Mouse (Mus musculus): ENCODE results near the gene Apobec3.

The Apobec3 gene

DNA sequence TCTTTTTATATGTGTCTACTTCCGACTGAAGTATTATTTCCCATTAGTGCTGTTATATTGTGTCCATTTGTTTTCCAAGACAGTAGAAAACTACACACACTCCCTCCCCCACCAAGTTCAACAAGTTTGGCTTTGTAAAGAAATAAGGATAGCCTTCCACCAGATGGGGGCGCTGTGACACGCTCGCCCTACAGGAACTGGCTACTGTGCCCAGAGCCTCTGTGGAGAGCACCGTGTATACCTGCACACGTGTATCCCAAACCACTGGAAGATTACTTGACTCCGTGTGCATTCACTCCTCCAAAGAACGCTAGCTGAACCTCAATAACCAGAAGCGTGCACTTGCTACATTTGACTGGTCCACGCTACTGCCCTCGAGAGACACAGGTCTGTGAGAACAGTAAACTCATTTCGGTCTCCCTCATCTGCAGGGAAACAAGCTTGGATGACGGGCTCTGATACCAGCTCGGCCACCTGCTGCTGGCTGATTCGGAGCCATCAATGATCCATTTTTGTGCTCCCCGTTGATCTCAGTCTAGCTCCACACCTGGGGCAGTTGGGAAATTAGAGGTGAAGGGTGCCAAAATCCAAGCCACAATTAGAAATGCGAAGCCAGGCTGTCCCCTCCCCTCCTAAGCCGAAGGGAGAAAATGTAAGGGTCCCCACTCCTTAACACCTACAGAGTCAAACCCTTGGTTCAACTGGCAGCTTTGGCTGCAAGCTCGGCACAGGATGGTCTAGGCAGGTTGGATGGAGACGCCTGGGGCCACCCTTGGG is at the start of gene Apobec3:
Apobec3 (plus strand) TSS at position 224 of the 777 bp plus-strand sequence.
- POLR2A ChIA-PET = interaction anchor here (0.5 to 21.8 kb wide), 85 partner anchors 8 to 365 kb away, joined by 3 to 271 read pairs (median 5); partner anchors contain the start of genes Cbx7 (in 2 of the 4), Atf4 (in 1 of the 4), Gtpbp1 (in 1 of the 4) and Npcd (in 1 of the 4)
- CTCF ChIA-PET = interaction anchor here (0.6 to 3.1 kb wide), 52 partner anchors 8 to 1057 kb away, joined by 3 to 22 read pairs (median 4); partner anchors contain the start of genes Cbx6 (in 1 of the 4), Cby1 (in 1 of the 4), Fam227a (in 1 of the 4) and Npcd (in 1 of the 4)

DNA sequence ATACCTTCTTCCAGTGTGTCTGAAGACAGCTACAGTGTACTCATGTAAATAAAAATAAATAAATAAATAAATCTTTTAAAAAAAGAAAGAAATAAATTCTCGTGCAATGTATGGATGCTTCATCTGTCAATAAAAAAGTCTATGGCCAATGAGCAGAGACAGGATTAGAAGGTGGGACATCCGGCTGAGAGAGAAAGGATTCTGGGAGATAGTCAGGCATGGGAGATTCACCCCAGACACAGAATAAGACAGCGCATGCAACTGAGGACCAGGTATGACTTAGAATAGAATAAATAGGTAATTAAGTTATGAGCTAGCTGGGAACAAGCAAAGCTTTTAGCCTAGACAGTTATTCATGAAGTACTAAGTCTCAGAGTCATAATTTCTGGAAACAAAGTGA is 48.5 kb upstream of the Apobec3 start:
- ChIA-PET CTCF (interaction anchor here (0.6 to 2.5 kb wide), 8 partner anchors 10 to 185 kb away, joined by 3 to 24 read pairs (median 4); partner anchors contain the start of gene Fam227a (in 1 of the 4)), POLR2A (interaction anchor here in 3 of 4 experiments (0.8 to 8.9 kb wide), 22 partner anchors 9 to 326 kb away, joined by 3 to 293 read pairs (median 4); partner anchors contain the start of genes Apobec3 (in 2 of the 3), Npcd (in 2 of the 3) and Cbx6 (in 1 of the 3))

DNA sequence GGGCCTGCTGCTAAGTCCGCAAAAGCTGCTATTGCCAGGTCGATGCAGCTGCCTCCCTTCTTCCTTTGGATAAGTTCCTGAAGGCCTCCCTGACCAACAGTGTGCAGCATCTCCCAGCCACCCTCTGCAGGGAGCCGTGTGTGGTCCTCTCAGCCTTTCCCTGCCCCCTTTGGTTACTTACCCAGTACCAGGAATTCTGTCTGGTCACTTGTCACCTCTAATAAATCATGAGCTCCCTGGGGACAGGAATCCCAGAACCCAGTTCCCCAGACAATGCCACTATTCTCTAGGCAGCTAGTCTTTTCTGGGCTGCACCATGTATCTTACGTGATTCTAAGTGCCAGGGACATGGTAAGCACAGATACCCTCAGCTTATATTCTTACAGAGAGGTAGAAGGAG is 45.5 kb upstream of the Apobec3 start:
- CTCF ChIA-PET = interaction anchor here in 3 of 4 experiments (0.6 to 3.6 kb wide), 8 partner anchors 10 to 140 kb away, joined by 3 to 34 read pairs (median 4); partner anchors contain the start of genes Cbx6 (in 1 of the 3) and Npcd (in 1 of the 3)
- POLR2A ChIA-PET = interaction anchor here (0.6 to 10.0 kb wide), 113 partner anchors 8 to 691 kb away, joined by 3 to 293 read pairs (median 5); partner anchors contain the start of genes Cbx6 (in 3 of the 4), Npcd (in 3 of the 4), Apobec3 (in 2 of the 4) and Cbx7 (in 2 of the 4)

DNA sequence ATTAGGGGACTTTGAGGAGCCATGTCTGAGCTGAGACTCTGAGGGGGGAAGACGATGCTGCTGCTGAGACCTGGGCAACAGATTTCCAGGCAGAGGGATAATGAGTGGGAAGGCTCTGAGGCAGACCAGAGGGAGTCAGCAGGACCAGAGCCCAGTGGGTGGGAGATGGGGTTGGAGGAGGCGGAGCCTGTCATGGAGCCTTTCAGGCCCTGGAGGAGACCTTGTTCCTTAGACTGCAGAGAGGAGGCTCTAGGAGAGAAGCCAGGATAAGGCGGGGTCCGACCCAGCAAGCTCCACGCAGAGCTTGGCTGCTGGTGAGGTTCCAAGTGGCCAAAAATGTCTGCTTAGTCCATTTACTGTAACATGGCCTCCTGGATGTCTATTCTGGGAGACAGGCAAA is 44.4 kb upstream of the Apobec3 start:
- ChIA-PET CTCF (interaction anchor here in 3 of 4 experiments (0.5 to 3.6 kb wide), 16 partner anchors 14 to 846 kb away, joined by 3 to 34 read pairs (median 4); partner anchors contain the start of genes Cbx6 (in 1 of the 3) and Npcd (in 1 of the 3)), POLR2A (interaction anchor here in 3 of 4 experiments (0.5 to 10.0 kb wide), 114 partner anchors 8 to 1853 kb away, joined by 3 to 293 read pairs (median 6); partner anchors contain the start of genes Cbx6 (in 3 of the 3), Cbx7 (in 3 of the 3), Npcd (in 3 of the 3) and Apobec3 (in 2 of the 3))

DNA sequence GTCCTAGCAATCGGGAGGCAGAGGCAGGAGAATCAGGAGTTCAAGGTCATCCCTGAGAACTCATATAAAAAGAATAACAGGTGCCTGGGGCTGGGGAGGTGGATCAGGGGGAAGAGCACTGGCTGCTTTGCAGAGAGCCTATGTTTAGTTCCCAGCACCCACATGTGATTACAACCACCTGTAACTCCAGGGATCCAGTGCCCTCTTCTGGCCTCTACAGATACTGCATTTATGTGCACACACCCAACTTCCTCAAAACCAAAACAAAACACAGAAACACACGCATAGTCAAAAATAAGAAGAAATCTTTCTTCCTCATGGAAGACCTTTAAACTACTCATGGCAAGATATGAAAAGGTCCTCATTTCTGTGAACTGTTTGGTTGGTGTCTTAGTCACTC is 41.3 kb upstream of the Apobec3 start:
- CTCF ChIA-PET = interaction anchor here (0.6 to 1.6 kb wide), 5 partner anchors 18 to 471 kb away, joined by 3 to 9 read pairs (median 4); no protein-coding TSS in a partner anchor
- POLR2A ChIA-PET = interaction anchor here in 2 of 4 experiments (1.1 to 10.0 kb wide), 8 partner anchors 16 to 51 kb away, joined by 3 to 293 read pairs (median 4); partner anchors contain the start of genes Npcd (in 2 of the 2) and Cbx6 (in 1 of the 2)

DNA sequence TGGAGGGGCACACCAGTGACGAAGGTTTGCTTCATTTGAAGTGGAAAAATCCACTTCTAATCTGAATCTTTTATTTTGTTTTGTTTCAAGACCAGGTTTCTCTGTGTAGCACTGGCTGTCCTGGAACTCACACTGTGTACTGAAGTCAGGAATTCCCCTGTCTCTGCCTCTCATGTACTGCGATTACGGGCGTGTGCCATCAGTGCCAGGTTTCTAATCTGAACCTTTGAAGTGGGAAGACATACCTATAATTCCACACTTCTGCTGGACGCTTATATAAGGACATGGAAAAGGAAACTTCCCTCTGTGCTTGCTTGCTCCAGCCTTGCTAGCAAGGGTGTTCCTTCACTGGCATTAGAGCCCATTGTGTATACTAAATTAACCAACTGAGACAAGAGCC is 32.5 kb upstream of the Apobec3 start:
- ChIA-PET CTCF (interaction anchor here in 1 of 4 experiments (0.9 kb wide), 1 partner anchor 29 kb away, joined by 5 read pairs; no protein-coding TSS in a partner anchor), POLR2A (interaction anchor here in 2 of 4 experiments (1.2 to 3.0 kb wide), 4 partner anchors 10 to 19 kb away, joined by 3 to 20 read pairs (median 10); no protein-coding TSS in a partner anchor)

DNA sequence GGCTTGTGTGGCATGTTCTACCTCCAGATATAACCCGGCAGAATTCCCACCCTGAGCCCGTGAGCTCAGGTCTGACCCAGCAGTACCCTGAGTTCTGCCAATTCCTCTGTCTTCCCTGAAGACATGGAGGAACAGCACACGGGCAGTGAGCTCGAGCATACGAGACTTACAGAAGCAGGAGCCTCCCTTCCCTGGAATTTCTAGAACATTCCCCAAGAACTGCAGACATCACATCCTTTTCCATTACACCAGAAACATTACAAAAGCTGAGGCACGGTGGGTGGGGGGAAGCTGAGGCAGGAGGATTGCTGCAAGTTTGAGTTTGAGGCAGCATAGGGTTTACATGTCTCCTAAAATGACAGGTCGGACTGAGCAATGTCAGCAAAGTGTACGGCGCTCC is 31.6 kb upstream of the Apobec3 start:
- ChIA-PET POLR2A (interaction anchor here in 3 of 4 experiments (0.7 to 3.0 kb wide), 14 partner anchors 9 to 282 kb away, joined by 3 to 20 read pairs (median 3); no protein-coding TSS in a partner anchor), CTCF (interaction anchor here in 1 of 4 experiments (0.5 to 0.9 kb wide), 3 partner anchors 28 to 202 kb away, joined by 4 to 5 read pairs (median 4); no protein-coding TSS in a partner anchor)

DNA sequence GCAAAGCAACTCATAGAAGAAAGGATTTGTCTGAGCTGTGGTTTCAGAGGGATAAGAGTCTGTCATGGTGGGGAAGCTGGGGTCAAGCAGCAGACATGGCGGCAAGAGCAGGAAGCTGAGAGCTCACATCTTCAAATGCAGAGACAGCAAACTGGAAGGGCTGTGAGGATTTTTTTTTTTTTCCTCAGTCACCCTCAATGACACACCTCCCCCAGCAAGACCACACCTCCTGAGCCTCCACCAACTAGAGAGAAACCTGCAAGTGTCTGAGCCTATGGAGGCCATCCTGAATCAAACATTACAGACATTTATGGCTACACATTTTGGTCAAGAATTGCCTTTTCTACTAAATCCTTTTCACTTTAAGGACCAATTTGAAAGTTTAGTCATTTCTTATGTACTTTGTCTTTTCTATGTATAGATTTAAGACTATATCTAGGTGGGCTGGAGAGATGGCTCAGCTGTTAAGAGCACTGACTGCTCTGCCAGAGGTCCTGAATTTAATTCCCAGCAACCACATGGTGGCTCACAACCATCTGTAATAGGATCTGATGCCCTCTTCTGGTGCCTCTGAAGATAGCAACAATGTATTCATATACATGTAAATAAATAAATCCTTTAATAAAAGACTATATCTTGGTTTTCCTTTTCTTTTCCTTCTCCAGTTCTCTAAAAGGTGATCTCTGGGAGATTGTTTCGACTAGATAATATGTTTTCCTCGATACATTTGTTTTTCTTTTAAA is 24.0 kb upstream of the Apobec3 start:
- POLR2A ChIA-PET = interaction anchor here (0.7 to 4.4 kb wide), 43 partner anchors 8 to 321 kb away, joined by 3 to 55 read pairs (median 5); partner anchors contain the start of genes Apobec3 (in 1 of the 4), Cbx6 (in 1 of the 4), Cbx7 (in 1 of the 4) and Ddx17 (in 1 of the 4)
- CTCF ChIA-PET = interaction anchor here in 3 of 4 experiments (0.5 to 2.7 kb wide), 13 partner anchors 15 to 767 kb away, joined by 3 to 10 read pairs (median 4); no protein-coding TSS in a partner anchor

DNA sequence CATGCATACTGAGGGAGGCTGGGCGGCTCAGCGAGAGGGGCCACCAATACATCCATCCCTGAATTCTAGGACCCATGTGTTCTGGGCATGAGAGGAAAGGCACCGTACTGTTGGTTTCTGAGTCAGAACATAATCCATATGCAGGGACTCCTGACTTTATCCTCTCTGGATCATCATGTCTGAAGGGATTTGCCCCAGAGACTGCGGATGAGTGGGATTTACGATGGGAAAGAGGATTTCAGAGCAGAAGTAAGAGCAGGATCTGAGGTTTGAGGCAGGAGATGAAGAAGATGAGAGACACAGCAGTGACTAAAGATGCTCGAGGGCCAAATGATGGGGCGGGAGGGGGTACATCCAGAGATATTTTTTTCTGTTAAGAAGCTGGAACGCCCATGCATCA is 17.9 kb upstream of the Apobec3 start:
- ChIA-PET CTCF (interaction anchor here in 2 of 4 experiments (0.8 to 1.2 kb wide), 3 partner anchors 9 to 41 kb away, joined by 3 to 5 read pairs (median 4); no protein-coding TSS in a partner anchor), POLR2A (interaction anchor here in 3 of 4 experiments (0.5 to 21.8 kb wide), 27 partner anchors 7 to 1949 kb away, joined by 3 to 271 read pairs (median 4); partner anchors contain the start of genes Apobec3 (in 1 of the 3), Atf4 (in 1 of the 3), Gtpbp1 (in 1 of the 3) and Npcd (in 1 of the 3))

DNA sequence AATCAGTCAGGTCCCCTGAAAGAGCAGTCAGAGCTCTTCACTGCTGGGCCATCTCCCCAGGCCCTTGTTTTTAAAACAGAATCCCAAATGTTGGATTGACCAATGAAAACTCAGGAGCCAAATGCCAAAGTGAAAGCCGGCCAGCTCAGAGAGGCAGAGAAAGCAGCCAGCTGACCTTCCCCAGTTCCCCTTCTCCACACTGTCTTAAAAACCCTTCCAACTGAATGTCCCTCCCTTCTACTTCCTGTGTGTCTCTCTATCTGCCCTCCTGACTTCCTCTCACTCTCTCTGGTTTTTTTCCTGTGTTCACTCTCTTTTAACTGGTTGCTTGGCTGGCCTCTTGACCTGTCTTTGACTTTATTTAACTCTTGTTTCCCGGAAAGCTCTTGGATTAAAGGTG is 17.5 kb upstream of the Apobec3 start:
- POLR2A ChIA-PET = interaction anchor here in 3 of 4 experiments (0.7 to 21.8 kb wide), 33 partner anchors 8 to 381 kb away, joined by 3 to 271 read pairs (median 3); partner anchors contain the start of genes Apobec3 (in 1 of the 3), Atf4 (in 1 of the 3), Gtpbp1 (in 1 of the 3) and Npcd (in 1 of the 3)

DNA sequence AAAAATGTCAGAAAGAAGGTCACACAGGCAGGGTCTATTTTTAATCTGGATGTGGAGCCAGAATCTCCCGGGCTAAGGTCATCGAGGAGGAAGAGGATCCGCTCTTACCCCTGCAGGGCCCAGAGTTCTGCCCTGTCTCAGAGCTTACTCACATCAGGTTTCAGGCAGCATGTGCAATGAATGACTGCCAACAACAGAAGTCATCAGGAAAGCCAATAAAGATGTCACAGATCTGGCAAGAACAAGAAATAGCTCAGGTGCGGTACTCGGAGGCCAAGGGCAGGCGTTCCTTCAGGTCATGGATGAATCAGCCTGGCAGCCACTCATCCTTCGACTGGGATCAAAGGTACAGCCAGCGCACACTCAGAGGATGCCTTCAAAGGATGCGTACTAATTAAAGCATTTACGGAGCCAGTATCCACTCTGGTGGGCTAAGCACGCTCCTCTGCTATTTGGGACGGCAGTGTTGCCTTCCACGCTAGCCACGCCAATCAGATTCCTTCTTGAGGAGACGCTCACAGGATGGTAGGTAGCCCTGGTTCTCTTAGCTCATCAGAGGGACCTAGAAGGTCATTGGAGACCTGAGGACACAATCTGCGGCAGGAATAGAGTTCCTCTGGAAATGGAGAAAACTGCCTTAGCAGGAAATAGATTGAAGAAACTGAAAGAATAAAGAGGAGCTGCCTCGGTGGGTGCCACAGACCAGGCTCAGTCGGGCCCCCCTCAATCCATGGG is 16.0 kb upstream of the Apobec3 start:
- POLR2A ChIA-PET = interaction anchor here in 3 of 4 experiments (0.6 to 21.8 kb wide), 40 partner anchors 8 to 381 kb away, joined by 3 to 271 read pairs (median 5); partner anchors contain the start of genes Apobec3 (in 2 of the 3), Cbx7 (in 1 of the 3), Nptxr (in 1 of the 3) and Tomm22 (in 1 of the 3)
- CTCF ChIA-PET = interaction anchor here in 2 of 4 experiments (0.7 to 1.2 kb wide), 3 partner anchors 10 to 65 kb away, joined by 3 to 4 read pairs (median 3); no protein-coding TSS in a partner anchor

More for the DNA sequence above, 17.5 kb upstream of the Apobec3 start:
- CTCF ChIA-PET = interaction anchor here in 3 of 4 experiments (0.8 to 1.2 kb wide), 5 partner anchors 8 to 42 kb away, joined by 3 to 5 read pairs (median 4); no protein-coding TSS in a partner anchor

DNA sequence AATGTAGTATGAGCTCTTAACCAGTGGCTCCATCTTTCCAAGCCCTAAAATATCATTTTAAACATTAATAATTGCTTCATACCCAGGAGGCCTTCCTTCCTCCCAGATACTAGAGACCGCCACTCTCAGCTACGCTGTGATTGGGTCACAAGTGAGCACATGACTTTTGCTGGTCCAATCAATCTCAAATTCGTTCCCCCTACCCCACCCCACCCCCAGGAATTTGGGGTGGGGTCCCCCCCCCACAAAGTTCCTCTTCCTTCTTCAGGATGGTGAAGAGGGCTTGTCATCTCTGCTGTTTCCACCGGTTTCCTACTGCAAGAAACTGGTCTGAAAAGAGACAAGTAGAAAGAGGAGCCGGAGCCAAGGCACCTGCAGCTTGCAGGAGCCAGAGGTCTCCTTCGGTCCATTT is 12.7 kb upstream of the Apobec3 start:
- CTCF ChIA-PET = interaction anchor here (0.5 to 2.8 kb wide), 17 partner anchors 13 to 221 kb away, joined by 3 to 10 read pairs (median 4); partner anchors contain the start of gene Apobec3 (in 1 of the 4)
- POLR2A ChIA-PET = interaction anchor here in 3 of 4 experiments (0.6 to 21.8 kb wide), 75 partner anchors 9 to 1051 kb away, joined by 3 to 271 read pairs (median 6); partner anchors contain the start of genes Apobec3 (in 2 of the 3), Atf4 (in 2 of the 3), Cbx6 (in 2 of the 3) and Gtpbp1 (in 2 of the 3)

DNA sequence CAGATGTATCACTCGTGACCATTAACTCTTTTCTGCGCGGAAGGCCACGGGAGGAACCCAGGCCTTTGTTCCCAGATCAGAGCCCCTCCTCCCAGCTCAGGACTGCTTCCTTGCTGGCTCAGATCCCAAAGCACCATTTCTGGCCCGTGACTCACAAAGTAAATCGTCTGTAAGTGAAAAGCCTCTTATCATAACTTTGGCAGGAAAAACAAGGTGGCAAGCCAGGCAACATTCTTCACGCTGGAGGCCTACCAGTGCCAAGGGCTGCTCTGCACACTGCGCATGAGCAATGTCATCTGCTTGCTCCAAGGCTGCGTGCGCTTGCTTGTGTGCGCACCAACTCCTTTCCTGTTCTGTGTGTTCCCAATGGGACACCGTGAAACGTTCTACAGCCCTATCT is 12.1 kb upstream of the Apobec3 start:
- ChIA-PET CTCF (interaction anchor here in 3 of 4 experiments (0.9 to 2.8 kb wide), 11 partner anchors 13 to 187 kb away, joined by 3 to 10 read pairs (median 4); partner anchors contain the start of gene Apobec3 (in 1 of the 3)), POLR2A (interaction anchor here in 3 of 4 experiments (0.6 to 21.8 kb wide), 63 partner anchors 8 to 375 kb away, joined by 3 to 271 read pairs (median 6); partner anchors contain the start of genes Apobec3 (in 2 of the 3), Cbx6 (in 2 of the 3), Gtpbp1 (in 2 of the 3) and Npcd (in 2 of the 3))

DNA sequence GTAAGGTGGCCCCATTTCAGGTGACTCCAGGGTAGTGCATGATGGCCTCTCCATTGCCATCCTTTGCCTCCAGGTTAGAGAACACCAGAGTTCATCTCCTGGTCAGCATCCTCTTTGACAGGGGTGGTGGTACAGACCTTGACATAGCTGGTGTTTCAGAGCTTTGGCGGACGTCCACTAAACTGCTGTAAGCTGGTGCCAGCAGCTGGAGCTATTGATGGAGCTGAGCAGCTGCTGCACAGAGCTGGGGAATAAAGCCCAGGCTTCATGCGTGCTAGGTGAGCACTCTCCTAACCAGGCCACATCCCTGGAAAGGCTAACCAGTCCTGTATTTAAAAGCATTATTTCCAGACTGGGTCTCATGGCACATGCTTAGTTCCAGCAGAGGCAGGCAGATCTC is 11.0 kb upstream of the Apobec3 start:
- ChIA-PET POLR2A (interaction anchor here in 3 of 4 experiments (1.0 to 21.8 kb wide), 10 partner anchors 11 to 201 kb away, joined by 3 to 271 read pairs (median 26); partner anchors contain the start of gene Apobec3 (in 2 of the 3)), CTCF (interaction anchor here in 1 of 4 experiments (0.6 to 1.8 kb wide), 2 partner anchors 11 to 1224 kb away, joined by 3 to 6 read pairs; partner anchors contain the start of gene Apobec3)
